Mouse (Mus musculus) liver, adult 2 months (tissue): ENCODE measurements around the gene Med29. TPM values are rescaled to one million over a fixed set of nuclear protein-coding genes. Genes with fewer than 3 reads are reported as not detected.

Experiments
- DNase-seq: peaks from one replicate; pipeline ENCODE4 v3.0.0-alpha.2; 2011; ENCODE audit warnings: low read depth, low spot score; ENCODE audit errors: extremely low read depth
- H3K27ac ChIP-seq: fragments of 200-500 bp; replicated peaks from 2 replicates; pipeline ENCODE4 v1.5.1; 2012; ENCODE audit warnings: low read depth, mild to moderate bottlenecking, control low read depth, inconsistent platforms, low read length; ENCODE audit not compliant: insufficient read depth
- H3K27me3 ChIP-seq: fragments of 200-500 bp; 2 replicates; pipeline ENCODE4 v1.6.1; 2012; ENCODE audit warnings: mild to moderate bottlenecking, moderate library complexity, low read length, inconsistent platforms; ENCODE audit not compliant: control insufficient read depth, insufficient read depth
- H3K36me3 ChIP-seq: fragments of 200-500 bp; 2 replicates; pipeline ENCODE4 v1.6.1; 2012; ENCODE audit warnings: low read length, inconsistent platforms; ENCODE audit not compliant: control insufficient read depth, insufficient read depth
- H3K4me1 ChIP-seq: fragments of 200-500 bp; 2 replicates; pipeline ENCODE4 v1.6.1; 2011; ENCODE audit warnings: low read length; ENCODE audit not compliant: control insufficient read depth, insufficient read depth
- H3K4me3 ChIP-seq: fragments of 200-500 bp; 2 replicates; pipeline ENCODE4 v1.5.1; 2011; ENCODE audit warnings: low read depth, mild to moderate bottlenecking, control low read depth, low read length, moderate library complexity; ENCODE audit not compliant: insufficient read depth
- H3K79me2 ChIP-seq: fragments of 200-500 bp; 2 replicates; pipeline ENCODE4 v1.6.1; 2012; ENCODE audit warnings: inconsistent platforms, mild to moderate bottlenecking, low read length, moderate library complexity; ENCODE audit not compliant: control insufficient read depth, insufficient read depth
- H3K9ac ChIP-seq: fragments of 200-500 bp; 2 replicates; pipeline ENCODE4 v1.6.1; 2012; ENCODE audit warnings: low read depth, mild to moderate bottlenecking, control low read depth, inconsistent platforms, low read length
- CTCF ChIP-seq: fragments of 200-500 bp; IDR thresholded peaks from 2 replicates; pipeline ENCODE4 v1.5.1; 2011; ENCODE audit warnings: low read depth, low read length, control low read depth
- POLR2A ChIP-seq: fragments of 200-500 bp; IDR thresholded peaks from 2 replicates; pipeline ENCODE4 v1.6.1; 2011; ENCODE audit warnings: low read length, control low read depth; ENCODE audit not compliant: insufficient read depth; ENCODE audit errors: extremely low read depth
- WGBS: fragments of 180-500 bp; shearing (Covaris S2); methylation state at CpG from one replicate; pipeline ENCODE4 v1.1.7; 2018; 5-methylcytosine and 5-hydroxymethylcytosine counted together
- polyA plus RNA-seq: library from polyadenylated mRNA; depleted of rRNA; stranded (reverse); fragments of >200 nt; gene quantifications from 2 replicates; pipeline ENCODE4 v1.2.3, GENCODE M21; 2012
- total RNA-seq: library from RNA; depleted of rRNA; stranded (reverse); fragments of >200 nt; gene quantifications from 2 replicates; pipeline ENCODE4 v1.2.3, GENCODE M21; 2014

The Med29 gene
- total and polyA plus RNA-seq, 2 experiments = 13.4 to 49.2 TPM

DNA sequence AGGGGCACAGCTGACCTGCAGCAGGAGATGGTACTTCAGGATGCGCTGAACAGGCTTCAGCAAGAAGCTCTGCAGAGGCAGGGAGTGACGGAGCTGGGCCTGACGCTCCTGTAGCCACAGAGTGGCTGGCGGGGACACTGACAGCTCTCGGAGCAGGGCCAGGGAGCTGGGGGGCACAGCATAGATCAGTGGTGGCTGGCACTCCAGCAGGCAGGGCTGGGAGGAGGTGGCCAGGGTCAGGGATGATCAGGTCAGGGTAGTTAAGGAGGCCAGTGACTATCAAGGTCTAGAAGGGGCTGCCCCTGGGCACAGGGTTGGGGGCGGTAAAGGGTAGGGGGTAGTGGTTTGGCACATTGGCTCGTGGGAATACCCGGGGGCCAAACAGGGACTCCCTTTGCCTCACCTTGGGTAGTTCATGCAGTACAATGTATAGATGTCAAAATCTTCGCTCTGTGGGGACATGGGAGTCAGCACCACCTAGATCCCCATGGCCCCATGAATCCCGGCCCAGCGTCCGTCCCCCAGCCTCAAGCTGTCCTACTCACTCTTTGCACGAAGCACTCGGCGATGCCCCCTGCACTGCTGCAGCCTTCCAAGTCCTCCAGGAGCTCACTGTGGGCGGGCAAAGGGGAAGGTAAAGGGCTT is 24.1 kb downstream of the Med29 start:
- no peak for TF ChIP-seq POLR2A
- no peak for TF ChIP-seq CTCF
- no peak overlapping the region for H3K27ac ChIP-seq
- H3K4me1 ChIP-seq = no peaks in the 10 kb centered on the region
- DNase-seq = no peak
- no peaks in the 10 kb centered on the region for H3K79me2 ChIP-seq
- H3K9ac ChIP-seq = no peak overlapping the region
- H3K36me3 ChIP-seq = no peaks in the 10 kb centered on the region
- WGBS = 96% methylated on average over 16 of the region's 16 CpGs
- H3K27me3 ChIP-seq = no peaks in the 10 kb centered on the region
- no peak overlapping the region for H3K4me3 ChIP-seq

DNA sequence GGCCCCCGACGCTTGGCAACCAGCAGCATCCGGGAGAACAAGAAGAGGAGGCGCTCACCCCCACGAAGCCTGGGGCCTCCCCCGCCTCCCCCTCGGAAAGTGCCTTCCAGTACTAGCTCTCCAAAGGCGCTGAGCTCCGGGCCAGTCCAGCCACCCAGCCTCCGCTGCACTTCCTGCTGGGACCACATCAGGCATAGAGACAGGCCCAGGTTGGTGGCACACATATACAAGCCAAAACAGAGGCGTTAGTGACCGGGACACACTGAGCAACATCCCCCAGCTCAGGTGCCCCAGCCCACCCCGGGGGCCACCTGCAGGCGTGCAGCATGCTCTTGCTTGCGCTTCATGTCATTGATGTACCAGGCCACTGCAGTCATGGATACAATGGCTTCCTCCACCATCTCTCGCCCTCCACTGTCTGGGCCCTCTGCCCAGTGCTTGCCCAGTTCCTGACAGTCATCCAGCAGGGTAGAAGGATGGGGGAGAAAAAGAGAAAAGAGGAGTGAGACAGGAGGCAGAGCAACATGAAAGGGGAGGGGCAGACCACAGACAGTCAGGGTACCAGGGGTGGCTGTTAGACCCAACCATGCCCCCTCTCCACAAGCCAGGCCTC is 24.7 kb downstream of the Med29 start:
- Histone ChIP-seq H3K27ac (no peak overlapping the region), H3K9ac (no peak overlapping the region), H3K4me1 (no peaks in the 10 kb centered on the region), H3K4me3 (no peak overlapping the region), H3K27me3 (no peaks in the 10 kb centered on the region), H3K79me2 (no peaks in the 10 kb centered on the region), H3K36me3 (no peaks in the 10 kb centered on the region)
- TF ChIP-seq POLR2A = no peak
- no peak for TF ChIP-seq CTCF
- no peak for DNase-seq
- WGBS = 95% methylated on average over 16 of the region's 16 CpGs

DNA sequence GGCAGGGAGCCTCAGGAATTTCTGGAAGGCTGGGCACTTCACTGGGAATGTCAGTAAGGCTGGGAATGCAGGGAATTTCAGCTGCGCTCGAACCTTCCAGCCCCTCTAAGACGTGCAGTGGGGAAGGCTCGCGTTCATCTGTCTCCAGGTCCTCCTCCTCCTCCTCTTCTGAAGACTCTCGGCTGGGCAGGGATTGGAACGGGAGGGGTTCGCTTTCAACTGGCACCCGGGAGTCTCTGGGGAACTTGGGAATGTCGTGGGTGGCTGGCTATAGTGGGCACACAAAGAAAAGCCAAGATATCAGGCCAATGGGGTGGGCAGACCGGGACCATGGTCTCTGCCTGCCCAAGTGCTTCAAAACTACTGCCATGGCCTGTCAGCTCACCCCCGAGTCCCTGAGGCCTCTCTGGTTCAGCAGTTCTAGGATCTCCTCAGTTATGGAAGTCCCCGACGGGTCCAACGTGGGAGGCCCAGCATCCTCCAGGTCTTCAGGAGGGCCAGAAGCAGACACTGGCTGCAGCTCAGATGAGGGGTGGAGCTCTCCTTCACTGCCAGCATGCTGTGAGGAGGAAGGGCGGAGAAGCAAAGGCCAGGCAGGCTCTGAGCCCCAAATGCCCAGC is 30.0 kb downstream of the Med29 start:
- Histone ChIP-seq H3K36me3 (peaks cover 2% of the 10 kb centered on the region; the same call in 1 of the 2 replicates), H3K9ac (no peak overlapping the region), H3K27ac (no peak overlapping the region), H3K4me1 (peaks cover 11% of the 10 kb centered on the region), H3K27me3 (no peaks in the 10 kb centered on the region), H3K79me2 (no peaks in the 10 kb centered on the region), H3K4me3 (no peak overlapping the region)
- WGBS = 89% methylated on average over 16 of the region's 16 CpGs
- DNase-seq = no peak
- TF ChIP-seq CTCF (no peak), POLR2A (no peak)

DNA sequence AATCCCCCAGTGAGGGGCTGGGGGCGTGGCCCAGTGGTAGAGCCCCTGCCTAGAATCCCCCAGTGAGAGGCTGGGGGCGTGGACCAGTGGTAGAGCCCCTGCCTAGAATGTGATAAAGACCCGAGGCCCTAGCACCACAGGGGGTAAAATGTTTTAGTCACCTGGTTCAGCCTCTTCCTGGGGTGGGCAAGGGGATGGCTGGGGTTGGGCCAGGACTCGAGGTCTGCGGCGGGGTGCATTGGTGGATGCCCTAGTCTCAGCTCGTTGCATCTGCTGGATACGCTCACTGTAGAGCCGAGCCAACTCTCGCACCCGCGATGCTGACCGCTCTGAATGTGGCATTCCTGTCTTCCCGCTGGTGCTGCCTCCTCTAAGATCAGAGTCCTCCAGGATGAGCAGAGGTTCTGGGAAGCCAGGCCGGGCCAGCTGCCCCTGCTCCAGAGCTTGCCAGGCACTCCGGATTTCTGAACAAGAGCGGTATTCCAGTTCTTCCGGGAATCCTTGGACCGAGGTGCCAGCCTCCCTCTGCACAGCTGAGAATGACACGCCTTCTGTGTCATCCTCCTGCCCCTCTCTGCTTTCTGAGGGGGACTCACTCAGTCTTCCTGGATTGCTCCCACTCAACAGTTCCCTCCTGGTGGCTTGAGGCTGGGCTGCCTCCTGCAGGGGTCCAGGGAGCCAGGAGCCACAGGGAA is 30.7 kb downstream of the Med29 start:
- Histone ChIP-seq H3K27ac (no peak overlapping the region), H3K4me1 (peaks cover 13% of the 10 kb centered on the region), H3K36me3 (peaks cover 2% of the 10 kb centered on the region; the same call in 1 of the 2 replicates), H3K9ac (no peak overlapping the region), H3K79me2 (no peaks in the 10 kb centered on the region), H3K4me3 (no peak overlapping the region), H3K27me3 (no peaks in the 10 kb centered on the region)
- no peak for TF ChIP-seq POLR2A
- TF ChIP-seq CTCF = no peak
- DNase-seq = no peak
- WGBS = 89% methylated on average over 20 of the region's 20 CpGs

DNA sequence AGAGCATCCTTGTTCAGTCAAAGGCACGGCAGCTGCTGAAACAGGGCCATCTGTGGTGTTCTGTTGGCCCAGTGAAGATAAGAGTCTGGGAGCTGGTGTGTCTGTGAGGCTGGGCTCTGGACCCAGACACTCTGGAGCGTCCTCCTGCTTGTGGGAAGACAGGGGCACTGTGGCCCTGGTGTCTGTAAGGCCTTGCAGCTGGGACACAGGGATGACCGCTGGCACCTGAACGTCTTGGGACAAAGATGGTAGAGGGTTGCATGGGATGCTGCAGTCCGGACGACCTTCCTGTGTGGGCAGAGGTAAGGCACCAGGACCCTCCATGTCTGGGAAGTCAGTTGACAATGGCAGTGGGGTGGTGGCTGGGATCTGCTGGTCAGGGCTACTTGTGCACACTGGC is 32.2 kb downstream of the Med29 start:
- H3K4me3 ChIP-seq = no peak overlapping the region
- no peak overlapping the region for H3K9ac ChIP-seq
- H3K27ac ChIP-seq = no peak overlapping the region
- no peak for DNase-seq
- no peaks in the 10 kb centered on the region for H3K27me3 ChIP-seq
- H3K36me3 ChIP-seq = peaks cover 2% of the 10 kb centered on the region; the same call in 1 of the 2 replicates
- TF ChIP-seq POLR2A (no peak), CTCF (no peak)
- peaks cover 13% of the 10 kb centered on the region for H3K4me1 ChIP-seq
- WGBS = 88% methylated on average over 6 of the region's 6 CpGs
- H3K79me2 ChIP-seq = no peaks in the 10 kb centered on the region
